Mouse (Mus musculus): ENCODE measurements around the gene Alyref. TPM values are rescaled to one million over a fixed set of nuclear protein-coding genes. Genes with fewer than 3 reads are reported as not detected.
"Not testable (repeated sequence)": the region's sequence is repeated elsewhere in the genome, so short reads cannot be mapped to it uniquely, and the experiment has no call there.

Alyref gene
- polyA plus RNA-seq, 1 experiment: 53.0 TPM

GRCm38 (mm10) chr11:120605667-120606066 lies 7.5 kb upstream of the Alyref start:
- no peak for DNase-seq (ENCODE audit: extremely low spot score in 1 of 2, low spot score in 1 of 2)

DNA sequence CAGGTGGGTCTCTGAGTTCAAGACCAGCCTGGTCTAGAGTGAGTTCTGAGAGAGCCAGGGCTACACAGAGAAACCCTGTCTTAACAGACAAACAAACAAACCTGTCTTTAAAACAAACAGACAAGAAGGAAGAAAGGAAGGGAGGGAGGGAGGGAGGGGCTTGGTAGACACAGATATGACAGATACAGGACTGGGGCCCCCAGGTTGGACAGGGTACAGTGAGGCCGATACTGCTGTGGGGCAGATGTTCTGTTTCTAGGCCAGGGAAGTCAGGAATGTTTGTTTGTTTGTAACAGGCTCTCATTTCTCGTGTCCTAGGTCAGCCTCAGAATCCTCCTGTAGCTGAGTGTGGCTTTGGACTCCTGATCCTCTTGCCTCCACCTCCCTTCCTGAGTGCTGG lies 5.4 kb upstream of the Alyref start:
- DNase-seq (ENCODE audit: extremely low spot score in 1 of 2, low spot score in 1 of 2): no peak

DNA sequence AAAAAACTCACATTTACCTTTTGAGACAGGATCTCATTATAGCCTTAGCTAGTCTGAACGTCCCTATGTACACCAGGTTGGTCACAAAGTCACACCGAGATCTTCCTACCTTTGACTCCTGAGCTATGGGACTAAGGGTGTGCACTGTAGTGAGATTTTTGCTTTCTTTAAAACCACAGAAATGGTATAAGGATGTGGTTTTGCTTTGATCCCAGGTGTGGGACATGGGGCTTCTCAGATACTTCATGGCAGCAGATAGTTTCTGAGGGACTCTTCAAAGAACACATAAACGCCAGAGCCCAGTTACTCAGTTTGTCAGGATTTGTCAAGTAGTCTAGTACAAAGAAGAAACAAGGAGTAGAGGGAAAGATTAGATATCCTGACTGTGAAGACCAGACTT lies 2.6 kb upstream of the Alyref start:
- DNase-seq (ENCODE audit: extremely low spot score in 1 of 2, low spot score in 1 of 2): no peak

DNA sequence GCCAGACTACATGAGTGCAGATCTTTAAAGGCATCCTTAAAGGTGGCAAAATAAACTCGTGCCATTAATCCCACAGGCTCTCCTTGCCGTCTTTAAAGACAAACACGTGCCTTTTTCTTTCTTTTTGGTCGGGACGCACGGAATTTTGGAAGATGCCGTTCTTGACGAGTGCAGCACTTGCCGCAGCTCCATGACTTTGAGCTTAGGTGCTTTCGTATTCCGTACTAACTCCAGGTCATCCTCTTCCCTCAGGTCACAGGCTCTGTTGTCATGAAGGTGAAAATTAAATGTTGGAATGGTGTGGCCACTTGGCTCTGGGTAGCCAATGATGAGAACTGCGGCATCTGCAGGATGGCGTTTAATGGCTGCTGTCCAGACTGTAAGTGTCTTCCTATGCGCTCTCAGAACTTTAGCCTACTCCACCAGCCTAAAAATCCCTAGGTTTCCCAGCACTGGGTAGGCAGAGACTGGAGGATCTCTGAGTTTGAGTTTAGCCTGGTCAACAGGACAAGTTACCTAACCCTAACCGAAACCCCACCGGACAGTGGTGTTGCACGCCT lies 905 bp upstream of the Alyref start:
- no peak for DNase-seq (ENCODE audit: extremely low spot score in 1 of 2, low spot score in 1 of 2)

DNA sequence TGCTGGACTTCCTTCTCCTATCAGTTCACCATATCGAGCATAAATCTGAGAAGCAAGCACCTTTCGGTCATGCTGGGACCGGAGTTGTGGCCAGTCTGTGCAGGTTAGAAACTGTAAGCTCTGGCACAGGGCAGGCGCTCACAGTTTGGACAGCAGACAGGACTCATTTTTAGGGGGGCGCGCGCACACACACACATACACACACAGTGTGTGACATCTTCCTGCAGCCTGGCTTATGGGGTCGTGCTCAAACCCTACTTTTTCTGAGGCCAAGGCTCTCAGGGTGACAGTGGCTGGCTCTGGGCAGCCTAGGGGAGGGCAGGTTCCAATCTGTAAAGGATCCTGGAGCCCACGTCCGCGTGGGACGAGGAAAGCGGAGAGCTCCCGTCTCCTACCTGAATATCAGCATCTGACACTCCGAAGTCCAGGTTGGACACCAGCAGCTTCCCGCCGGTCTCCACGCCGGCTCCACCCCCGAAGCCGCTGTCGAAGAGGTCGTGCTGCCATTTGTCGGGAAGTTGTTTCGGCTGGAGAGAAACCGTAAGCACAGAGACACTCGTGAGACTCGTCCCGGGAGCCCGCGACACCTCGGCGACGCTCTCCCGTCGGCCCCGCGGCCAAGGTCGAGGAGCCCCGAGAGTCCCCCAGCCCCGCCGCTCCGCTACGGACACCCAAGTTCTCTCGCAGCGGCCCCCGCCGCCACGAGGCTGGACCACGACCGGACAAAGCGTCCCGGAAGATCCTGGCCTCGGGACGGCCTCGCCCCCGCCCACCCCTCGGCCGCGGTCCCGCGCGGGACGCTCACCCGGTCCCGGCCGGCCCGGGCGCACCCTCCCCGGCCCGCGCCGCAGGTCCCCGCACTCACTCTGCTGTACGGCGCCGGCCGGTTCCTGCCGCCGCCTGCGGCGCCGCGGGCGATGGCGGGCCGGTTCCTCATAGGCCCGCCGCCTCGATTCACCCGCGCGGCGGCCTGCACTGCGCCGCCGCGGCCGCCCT lies 627 bp downstream of the Alyref start:
- no peak for DNase-seq (ENCODE audit: extremely low spot score in 1 of 2, low spot score in 1 of 2)

DNA sequence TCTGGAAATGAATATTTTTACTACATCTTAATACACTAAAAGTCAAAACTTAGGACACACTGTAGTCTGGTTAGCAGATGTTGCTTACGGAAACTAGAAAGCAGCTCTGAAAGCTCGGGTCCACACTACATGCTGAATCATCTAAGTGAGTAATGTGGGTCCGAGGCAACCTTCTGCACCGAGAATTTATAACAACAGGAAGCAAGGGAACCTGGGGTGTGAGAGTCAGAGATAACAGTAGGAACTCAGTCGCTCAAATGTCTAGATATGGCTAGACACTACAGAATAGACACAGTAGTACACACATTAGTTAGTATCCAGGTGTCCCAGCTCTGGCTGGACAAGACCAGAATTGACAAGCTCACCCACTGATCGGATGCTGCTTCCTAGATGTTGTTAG lies 9.6 kb downstream of the Alyref start:
- no peak for DNase-seq (ENCODE audit: extremely low spot score in 1 of 2, low spot score in 1 of 2)

GRCm38 (mm10) chr11:120583937-120584336 lies 14.2 kb downstream of the Alyref start:
- DNase-seq (ENCODE audit: extremely low spot score in 1 of 2, low spot score in 1 of 2): no peak

- not testable (repeated sequence) for DNase-seq (ENCODE audit: extremely low spot score in 1 of 2, low spot score in 1 of 2)
These were observed 15.2 kb downstream of the Alyref start for GRCm38 (mm10) chr11:120582982-120583293.

- DNase-seq (ENCODE audit: extremely low spot score in 1 of 2, low spot score in 1 of 2): peak in 1 of 2 experiments; percentile 39
These were observed 15.7 kb downstream of the Alyref start for GRCm38 (mm10) chr11:120582268-120582981.

GRCm38 (mm10) chr11:120581490-120582267 lies 16.5 kb downstream of the Alyref start, which contains the start of gene Arhgdia:
TSS of gene Arhgdia (minus strand) at chr11:120581624.
- DNase-seq (ENCODE audit: extremely low spot score in 1 of 2, low spot score in 1 of 2): peak; percentile 78 to 92

GRCm38 (mm10) chr11:120580871-120581331 lies 17.3 kb downstream of the Alyref start:
- DNase-seq (ENCODE audit: extremely low spot score in 1 of 2, low spot score in 1 of 2): peak in 1 of 2 experiments; percentile 37

- DNase-seq (ENCODE audit: extremely low spot score in 1 of 2, low spot score in 1 of 2): no peak
These were observed 18.0 kb downstream of the Alyref start for GRCm38 (mm10) chr11:120580190-120580589.

- peak in 1 of 2 experiments; percentile 87 for DNase-seq (ENCODE audit: extremely low spot score in 1 of 2, low spot score in 1 of 2)
These were observed 18.7 kb downstream of the Alyref start for GRCm38 (mm10) chr11:120579316-120580107.

GRCm38 (mm10) chr11:120578694-120579243 lies 19.4 kb downstream of the Alyref start:
- no peak for DNase-seq (ENCODE audit: extremely low spot score in 1 of 2, low spot score in 1 of 2)

DNA sequence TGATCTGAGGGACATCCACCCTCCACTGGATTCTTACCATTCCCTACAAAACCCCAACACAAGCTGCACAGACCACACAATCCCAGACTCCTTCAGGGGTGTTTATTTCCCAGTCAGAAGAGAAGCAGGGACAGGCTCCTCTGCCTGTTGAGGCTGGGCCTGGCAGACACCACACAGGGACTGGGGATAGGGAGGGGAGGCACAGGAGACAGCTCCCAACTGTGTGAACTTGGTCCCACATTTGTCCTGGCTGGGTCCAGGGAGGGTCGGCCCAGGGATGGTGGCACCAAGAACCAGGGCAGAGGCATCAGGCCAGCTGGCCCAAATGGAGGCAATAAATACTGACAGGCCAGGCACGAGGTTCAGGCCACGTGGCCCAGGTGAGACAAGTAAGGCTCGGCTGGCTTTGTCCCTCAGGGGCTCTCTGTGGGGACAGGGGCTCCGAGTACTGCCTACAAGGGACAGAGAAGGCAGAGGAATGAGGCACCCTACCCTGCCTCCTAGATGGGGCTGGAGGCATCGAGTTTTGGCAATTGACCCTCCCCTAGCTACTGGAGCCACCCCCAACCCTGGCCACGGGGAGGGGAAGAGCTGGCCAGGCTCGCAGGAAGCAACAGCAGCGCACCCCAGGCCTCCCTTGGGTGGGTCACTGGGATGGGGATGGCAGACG lies 20.0 kb downstream of the Alyref start:
- no peak for DNase-seq (ENCODE audit: extremely low spot score in 1 of 2, low spot score in 1 of 2)

- DNase-seq (ENCODE audit: extremely low spot score in 1 of 2, low spot score in 1 of 2): no peak
These were observed 20.7 kb downstream of the Alyref start for GRCm38 (mm10) chr11:120577211-120578023.

DNA sequence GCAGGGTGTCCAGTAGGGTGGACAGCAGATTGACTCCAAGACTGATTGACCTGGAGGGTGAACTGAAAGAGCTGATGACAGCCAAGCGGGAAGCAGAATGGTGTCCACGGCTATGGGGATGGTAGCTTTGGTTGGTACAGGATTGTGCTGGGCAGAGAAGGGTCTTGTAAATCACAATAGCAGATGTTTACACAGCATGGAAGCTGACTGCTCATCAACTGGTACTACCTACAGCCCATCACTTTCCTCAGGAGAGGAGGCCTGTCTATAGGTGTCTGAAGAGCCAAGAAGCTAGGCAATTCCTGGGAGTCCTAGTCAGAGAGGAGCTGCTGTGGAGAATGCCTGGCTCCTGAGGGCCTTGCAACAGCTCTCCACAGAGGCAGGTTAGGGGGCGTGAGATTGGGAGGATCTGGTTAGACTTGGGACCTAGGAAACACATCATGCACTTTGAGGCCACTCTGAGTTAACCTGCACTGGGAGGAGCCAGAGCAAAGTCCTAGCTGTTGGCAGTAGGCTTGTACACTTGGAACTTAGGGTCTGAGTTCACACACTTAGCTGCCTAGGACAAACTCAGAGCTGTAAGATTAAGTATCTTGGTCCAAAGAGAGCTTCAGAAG lies 21.7 kb downstream of the Alyref start:
- no peak for DNase-seq (ENCODE audit: extremely low spot score in 1 of 2, low spot score in 1 of 2)

All from frontal cortex, adult 2 months (tissue).